Mouse (Mus musculus): ENCODE results near the gene Gm14692. TPM values are rescaled to one million over a fixed set of nuclear protein-coding genes. Genes with fewer than 3 reads are reported as not detected.
"Not testable (repeated sequence)": the region's sequence is repeated elsewhere in the genome, so short reads cannot be mapped to it uniquely, and the experiment has no call there.

Gene Gm14692
- not detected in 2 replicates for polyA plus RNA-seq (2011; ENCODE audit: insufficient read depth, insufficient read length, low read depth, missing spikeins)

DNA sequence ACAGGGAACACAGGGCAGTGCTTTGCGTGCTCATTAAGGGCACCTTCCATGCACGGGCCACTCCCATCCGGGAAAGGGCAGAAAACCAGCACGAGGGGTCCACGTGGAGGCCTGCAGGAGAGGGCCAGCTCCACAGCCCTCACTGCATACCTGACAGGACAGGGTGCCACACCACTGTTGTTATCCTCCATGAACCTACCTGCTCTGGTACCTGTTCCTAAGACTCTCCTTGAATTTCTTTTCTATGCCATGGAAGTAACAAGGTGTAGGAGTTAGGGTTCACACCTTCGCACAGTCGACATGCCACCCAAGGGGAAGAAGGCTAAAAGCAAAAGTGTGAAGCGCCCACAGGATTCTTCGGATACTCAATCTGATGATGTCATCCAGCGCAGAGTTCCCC lies at the start of gene Gm14692:
Gene Gm14692, plus strand, starts transcription at position 301 of the 400 bp plus-strand sequence.
- H3K9me3 ChIP-seq (replicated peaks; ENCODE audit: control insufficient read depth, insufficient read depth, low read length, poor library complexity, severe bottlenecking); H3K4me3 ChIP-seq (ENCODE audit: low read depth, low read length); H3K4me1 ChIP-seq (ENCODE audit: control insufficient read depth, insufficient read depth, low read length); H3K27ac ChIP-seq (ENCODE audit: insufficient read depth, low read length); H3K36me3 ChIP-seq (ENCODE audit: control insufficient read depth, insufficient read depth, low read length, poor library complexity, severe bottlenecking); H3K9ac ChIP-seq (ENCODE audit: low read depth, poor library complexity, severe bottlenecking); H3K27me3 ChIP-seq (ENCODE audit: control insufficient read depth, insufficient read depth, low read length, poor library complexity, severe bottlenecking): not testable (repeated sequence)

DNA sequence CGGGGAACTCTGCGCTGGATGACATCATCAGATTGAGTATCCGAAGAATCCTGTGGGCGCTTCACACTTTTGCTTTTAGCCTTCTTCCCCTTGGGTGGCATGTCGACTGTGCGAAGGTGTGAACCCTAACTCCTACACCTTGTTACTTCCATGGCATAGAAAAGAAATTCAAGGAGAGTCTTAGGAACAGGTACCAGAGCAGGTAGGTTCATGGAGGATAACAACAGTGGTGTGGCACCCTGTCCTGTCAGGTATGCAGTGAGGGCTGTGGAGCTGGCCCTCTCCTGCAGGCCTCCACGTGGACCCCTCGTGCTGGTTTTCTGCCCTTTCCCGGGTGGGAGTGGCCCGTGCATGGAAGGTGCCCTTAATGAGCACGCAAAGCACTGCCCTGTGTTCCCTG lies 2.0 kb upstream of the Gm14692 start, which contains the start of gene Gm1140:
Gene Gm1140, minus strand, starts transcription at position 101 of the 400 bp plus-strand sequence.
- not testable (repeated sequence) for H3K9ac ChIP-seq (ENCODE audit: low read depth, poor library complexity, severe bottlenecking); H3K27ac ChIP-seq (ENCODE audit: insufficient read depth, low read length); H3K4me3 ChIP-seq (ENCODE audit: low read depth, low read length); H3K9me3 ChIP-seq (replicated peaks; ENCODE audit: control insufficient read depth, insufficient read depth, low read length, poor library complexity, severe bottlenecking); H3K27me3 ChIP-seq (ENCODE audit: control insufficient read depth, insufficient read depth, low read length, poor library complexity, severe bottlenecking); H3K36me3 ChIP-seq (ENCODE audit: control insufficient read depth, insufficient read depth, low read length, poor library complexity, severe bottlenecking); H3K4me1 ChIP-seq (ENCODE audit: control insufficient read depth, insufficient read depth, low read length)

Other genes starting within 250 kb of the Gm14692 start
- not detected in 2 replicates for gene Gm1140, start 2.1 kb upstream of the Gm14692 start, polyA plus RNA-seq (2011; ENCODE audit: insufficient read depth, insufficient read length, low read depth, missing spikeins)
- not detected in 2 replicates for gene 4933436I01Rik, start 225.8 kb downstream of the Gm14692 start, polyA plus RNA-seq (2011; ENCODE audit: insufficient read depth, insufficient read length, low read depth, missing spikeins)

All from ES-Bruce4 (cell line).